Mouse (Mus musculus) erythroblast, embryonic 14.5 days (primary cell): ENCODE data around the gene Lrrc52.

ENCODE experiments used
- GATA1 ChIP-seq: IDR thresholded peaks from 2 replicates; pipeline ENCODE4 v1.6.1; 2012; ENCODE audit warnings: low read length, inconsistent platforms, mixed read lengths
- TAL1 ChIP-seq: IDR thresholded peaks from 3 replicates; pipeline ENCODE4 v1.6.1; 2012; ENCODE audit warnings: low read length, inconsistent platforms, mixed read lengths

DNA sequence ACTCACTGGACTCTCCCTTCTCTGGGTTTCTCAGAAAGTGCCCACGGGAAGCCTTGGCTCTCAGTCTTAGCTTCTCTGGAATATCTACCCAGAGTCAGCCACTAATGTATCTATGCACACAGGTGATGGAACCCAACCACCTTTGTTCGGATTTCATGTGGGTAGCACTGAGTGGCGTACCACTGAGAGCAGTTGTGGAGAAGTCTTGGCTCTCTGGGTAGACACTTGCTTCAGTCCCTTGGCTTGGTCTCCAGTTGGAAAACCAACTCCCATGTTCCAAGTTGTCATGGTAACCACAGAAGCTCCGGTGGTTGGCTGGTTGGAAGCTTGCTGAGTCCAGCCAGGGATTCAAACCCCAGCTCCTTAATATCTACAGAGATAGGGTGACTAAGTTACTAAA is 57.0 kb downstream of the Lrrc52 start:
- no peak for TF ChIP-seq GATA1
- no peak for TF ChIP-seq TAL1
